Mouse (Mus musculus) urinary bladder, postnatal 10 days (tissue): ENCODE data around the gene Smurf2.
A peak's percentile ranks its signal among the peaks of the same experiment; 100 is the strongest.
"Not testable (repeated sequence)": the region's sequence is repeated elsewhere in the genome, so short reads cannot be mapped to it uniquely, and the experiment has no call there.

Source experiments
- DNase-seq: peaks from one replicate; pipeline ENCODE4 v3.0.0; 2022; ENCODE audit warnings: low spot score

Smurf2 gene

DNA sequence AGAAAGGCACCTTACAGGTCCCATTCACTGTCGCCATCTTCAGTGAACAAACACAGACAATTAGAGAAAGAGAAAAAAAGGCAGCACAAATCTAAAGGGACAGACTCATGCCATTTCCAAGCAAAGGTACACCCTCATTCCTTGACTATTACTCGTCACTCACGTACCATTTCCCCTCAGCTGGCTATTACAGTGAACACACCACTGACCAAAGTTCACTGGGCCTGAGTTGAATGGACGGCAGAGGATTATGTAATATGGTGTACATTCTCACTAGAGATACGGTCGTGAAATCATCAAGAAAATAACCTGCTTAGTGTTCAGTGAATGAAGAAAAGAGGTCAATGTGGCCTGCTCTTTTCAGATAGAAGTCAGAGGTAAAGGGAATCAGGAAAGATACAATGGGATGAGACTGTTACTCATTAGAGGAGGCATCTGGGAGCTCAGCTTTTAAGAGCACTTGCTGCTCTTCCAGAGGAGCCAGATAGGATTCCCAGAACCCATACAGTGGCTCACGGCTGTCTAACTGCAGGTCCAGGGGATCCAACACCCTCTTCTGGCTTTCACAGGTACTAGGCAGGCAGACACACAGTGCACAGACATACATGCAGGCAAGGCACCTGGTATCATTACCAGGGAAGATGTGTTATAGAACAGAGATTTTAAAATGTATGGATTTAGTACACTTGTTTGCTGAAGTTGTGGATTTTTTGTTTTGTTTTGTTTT, 107.9 kb downstream of the Smurf2 start:
- DNase-seq, result no peak

- not testable (repeated sequence) for DNase-seq
These were observed 113.1 kb downstream of the Smurf2 start for GRCm38 (mm10) chr11:106807442-106807841.

DNA sequence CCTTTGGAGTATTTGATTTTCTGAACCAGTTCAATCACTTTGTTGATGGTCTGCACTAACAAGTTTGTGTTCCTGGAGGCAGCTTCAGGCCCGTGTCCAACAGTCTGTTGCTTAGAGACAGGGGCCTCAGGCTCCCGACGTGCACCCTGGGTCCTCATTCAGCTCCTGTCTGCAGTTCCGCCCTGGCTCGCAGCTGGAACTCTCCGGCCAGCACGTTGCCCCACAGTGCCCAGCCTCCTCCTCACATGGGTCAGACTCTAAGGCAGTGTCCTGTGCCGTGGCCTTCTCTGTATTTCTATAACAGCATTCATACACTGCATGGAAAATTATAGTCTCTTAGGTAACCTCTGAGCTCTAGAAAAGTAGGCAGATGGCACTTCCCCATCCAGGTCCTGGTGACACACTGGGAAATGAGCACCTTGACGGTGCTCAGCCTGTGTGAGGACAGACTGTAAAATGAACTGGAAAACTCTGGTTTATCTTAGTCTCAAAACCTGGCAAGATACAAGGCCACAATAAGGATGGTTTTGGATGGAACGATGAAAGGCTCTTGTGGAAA, 118.4 kb downstream of the Smurf2 start:
- no peak for DNase-seq

- DNase-seq, result no peak
These were observed 124.8 kb downstream of the Smurf2 start for GRCm38 (mm10) chr11:106795679-106796078.

GRCm38 (mm10) chr11:106793846-106794245, 126.7 kb downstream of the Smurf2 start:
- DNase-seq, result no peak

DNA sequence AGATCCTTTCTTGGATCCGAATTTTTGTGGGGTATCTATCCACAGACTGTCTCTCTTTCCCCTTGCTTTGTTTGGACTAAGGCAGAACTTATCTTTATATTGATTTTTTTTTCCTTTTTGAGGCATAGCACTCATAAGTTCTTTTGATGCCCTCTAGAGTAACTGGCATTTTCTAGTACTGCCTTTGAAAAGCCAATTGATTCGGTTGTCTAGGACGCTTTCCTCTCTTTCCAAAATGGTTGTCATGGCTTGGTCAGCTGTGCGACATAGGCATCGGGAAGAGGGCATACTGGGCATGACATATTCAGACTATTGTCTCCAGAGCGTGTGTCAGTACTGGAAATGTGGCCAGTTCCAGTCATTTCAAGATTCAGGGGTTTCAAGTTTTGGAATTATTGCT, 130.9 kb downstream of the Smurf2 start:
- DNase-seq, result no peak

- DNase-seq, result peak; percentile 84
These were observed 131.6 kb downstream of the Smurf2 start, which contains the start of the genes Ddx5 and Cep95 for GRCm38 (mm10) chr11:106788775-106789459. Ddx5 (minus strand) TSS chr11:106789185. Cep95 (plus strand) TSS chr11:106789252.

DNA sequence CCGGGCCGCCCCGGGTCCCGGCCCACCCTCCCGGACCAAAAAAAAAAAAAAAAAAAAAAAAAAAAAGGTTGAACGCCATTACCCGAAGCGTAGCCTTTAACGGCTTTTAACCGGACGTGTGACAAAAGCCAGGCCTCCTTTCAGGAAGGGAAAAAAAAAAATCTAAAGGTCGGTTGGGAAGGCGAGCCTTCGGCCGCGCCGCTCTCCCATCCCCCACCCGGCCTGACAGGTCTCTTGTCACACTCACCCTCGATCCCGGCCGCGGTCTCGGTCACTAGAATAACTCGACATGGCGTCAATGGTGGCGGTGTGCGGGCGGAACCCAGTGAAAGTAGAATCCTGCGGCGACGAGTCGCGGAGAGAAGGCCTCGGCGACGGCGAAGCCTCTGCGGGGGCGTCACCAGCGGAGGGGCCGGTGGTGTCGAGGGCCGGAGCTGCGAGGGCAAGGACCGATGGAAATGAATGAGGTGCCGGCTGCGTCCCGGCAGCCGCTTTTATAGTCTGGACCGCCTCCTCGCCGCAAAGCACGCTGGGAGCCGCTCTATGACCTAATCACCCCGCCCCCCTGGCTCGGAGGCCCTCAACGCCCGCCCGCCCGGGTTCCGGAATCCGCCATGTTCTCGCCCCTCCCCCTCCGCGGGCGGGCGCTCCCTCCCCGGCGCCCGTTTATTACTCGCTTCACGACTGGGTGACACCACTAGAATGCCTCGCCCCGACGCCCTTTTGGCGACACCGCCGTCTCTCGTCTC, 132.3 kb downstream of the Smurf2 start:
- peak; percentile 98 for DNase-seq

GRCm38 (mm10) chr11:106787131-106788025, 133.1 kb downstream of the Smurf2 start:
- DNase-seq, result peak; percentile 73

DNA sequence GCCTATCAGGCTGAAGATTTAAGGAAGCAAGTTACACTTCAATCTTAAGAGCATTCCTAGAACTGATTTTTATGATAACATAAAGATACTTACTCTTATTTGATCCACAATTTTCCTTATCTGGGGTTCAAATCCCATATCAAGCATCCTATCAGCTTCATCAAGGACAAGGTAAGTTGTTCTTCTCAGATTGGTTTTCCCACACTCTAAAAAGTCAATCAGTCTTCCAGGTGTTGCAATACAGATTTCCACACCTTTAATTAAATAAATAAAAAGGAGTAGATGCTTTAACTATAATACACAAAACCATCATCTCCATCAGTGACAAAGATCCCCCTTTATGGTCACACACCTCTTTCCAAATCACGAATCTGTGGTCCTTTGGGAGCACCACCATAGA, 135.5 kb downstream of the Smurf2 start:
- DNase-seq, result no peak

GRCm38 (mm10) chr11:106784476-106784875, 136.0 kb downstream of the Smurf2 start:
- no peak for DNase-seq

DNA sequence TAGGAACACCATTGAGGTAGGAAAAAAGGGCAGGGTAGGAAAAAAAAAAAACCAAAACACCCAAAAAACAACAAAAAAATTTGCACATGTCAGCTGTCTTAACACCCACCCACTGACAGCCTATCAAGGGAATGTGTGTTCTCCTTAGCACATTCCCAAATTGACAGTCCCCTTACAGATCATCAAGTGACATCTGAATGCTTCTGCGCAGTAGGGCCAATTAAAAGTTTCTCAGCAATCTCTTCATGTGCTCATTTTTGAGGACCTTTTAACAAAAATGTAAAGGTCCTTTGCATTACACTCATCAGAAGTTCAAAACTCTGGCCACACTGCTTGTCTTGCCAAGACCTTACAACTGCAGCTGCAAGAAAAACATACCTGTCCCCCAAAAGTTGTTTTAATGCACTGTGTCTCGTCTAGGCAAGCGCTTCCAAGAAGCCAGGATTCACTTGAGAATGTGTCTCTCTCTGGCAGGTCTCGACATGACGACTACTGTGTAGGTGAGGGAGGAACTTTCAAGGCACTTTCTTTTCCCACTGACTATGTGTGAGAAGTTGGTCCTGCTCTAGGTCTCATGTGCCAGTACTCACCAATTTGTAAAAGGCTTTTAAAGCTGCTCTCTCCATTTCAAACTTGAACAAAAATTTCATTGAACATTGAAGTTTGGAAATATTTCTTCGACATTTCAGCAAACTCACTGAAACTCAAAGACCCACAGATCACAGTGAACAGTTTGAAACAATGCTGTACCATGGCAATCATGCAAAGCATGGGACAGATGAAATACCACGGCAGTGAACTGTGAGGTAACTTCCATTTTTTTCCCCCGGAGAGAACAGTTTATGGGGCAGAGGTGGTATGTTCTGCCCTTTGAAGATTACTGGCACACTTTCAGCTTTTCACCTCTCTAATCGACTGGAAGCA, 137.4 kb downstream of the Smurf2 start:
- DNase-seq, result no peak

- DNase-seq, result not testable (repeated sequence)
These were observed 138.2 kb downstream of the Smurf2 start for GRCm38 (mm10) chr11:106782271-106782670.

- DNase-seq, result no peak
These were observed 139.8 kb downstream of the Smurf2 start for GRCm38 (mm10) chr11:106780590-106781220.

DNA sequence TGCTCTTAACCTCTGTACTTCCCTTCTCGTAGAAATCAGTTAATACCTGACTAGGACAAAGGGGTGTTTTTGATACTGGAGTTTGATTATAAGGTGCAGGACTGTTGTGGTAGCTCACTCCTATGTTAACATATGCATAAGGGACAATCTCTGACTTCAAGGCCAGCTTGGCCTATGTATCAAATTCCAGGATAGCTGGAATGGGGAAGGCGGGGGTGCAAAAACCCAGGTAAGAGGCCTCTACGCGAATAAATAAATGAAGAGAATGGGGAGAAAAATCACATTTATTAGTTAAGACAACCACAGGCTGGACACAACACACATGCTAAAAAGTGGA, 140.5 kb downstream of the Smurf2 start:
- DNase-seq, result no peak

GRCm38 (mm10) chr11:106779388-106780088, 141.0 kb downstream of the Smurf2 start, which contains the start of gene Polg2:
Polg2 (minus strand) TSS chr11:106779537.
- DNase-seq, result peak; percentile 59

DNA sequence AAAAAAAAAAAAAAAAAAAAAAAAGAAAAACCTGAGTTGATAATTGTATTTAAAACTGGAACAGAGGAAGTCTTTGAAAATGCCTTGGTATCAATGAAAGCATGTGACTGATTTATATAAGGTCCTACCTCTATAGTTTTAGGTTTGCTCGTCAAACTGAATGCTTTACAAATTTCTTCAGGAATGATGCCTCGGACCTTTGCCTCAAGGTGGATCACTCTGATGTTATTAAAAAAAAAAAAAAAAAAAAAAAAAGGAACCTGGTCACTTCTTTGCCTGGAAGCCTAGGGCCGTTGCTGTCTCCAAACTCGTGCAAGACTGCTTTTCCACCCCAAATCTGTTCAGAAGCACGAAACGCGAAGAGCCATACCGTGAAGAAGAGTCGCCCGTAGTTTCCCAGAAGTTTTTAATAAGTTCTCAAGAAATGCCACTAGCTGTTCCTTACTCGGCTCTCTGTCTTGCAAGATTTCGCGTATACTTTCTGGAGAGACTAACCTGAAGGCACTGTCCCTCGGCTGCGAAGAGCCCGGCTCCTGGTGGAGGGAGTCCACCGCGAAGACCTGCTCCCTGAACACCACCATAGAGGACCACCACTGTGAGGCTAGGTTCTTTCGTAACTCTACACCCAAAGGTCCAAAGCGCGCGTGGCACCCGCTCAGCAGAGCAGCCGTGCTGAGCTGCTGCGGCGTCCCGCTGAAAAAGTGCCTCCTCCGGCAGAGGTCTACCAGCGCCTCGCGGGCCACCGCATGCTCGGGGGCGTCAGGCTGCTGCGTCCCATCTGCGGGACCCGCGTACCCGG, 141.7 kb downstream of the Smurf2 start:
- DNase-seq, result no peak

DNA sequence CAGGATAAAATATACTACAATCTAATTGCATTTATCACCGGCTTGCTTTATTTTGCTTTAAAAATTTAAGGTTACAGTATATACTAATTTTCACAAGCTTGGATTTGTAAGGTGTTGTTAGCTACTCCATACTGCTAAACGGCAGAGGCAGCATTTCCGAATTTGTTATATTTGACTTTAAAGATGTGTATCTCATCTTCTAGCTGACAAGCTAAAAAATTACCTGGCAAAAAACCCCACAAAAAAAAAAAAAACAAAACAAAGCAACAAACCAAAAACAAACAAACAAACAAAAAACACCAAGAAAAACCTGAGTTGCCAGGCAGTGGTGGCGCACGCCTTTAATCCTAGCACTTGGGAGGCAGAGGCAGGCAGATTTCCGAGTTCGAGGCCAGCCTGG, 142.4 kb downstream of the Smurf2 start:
- DNase-seq, result no peak
